Mouse (Mus musculus): ENCODE measurements at regions not wholly inside any gene's neighbourhood (a gene's known extent, or its start where the extent isn't known, plus 50 kb on each side); places are given as distances from the start of the nearest gene placed in this dataset.

DNA sequence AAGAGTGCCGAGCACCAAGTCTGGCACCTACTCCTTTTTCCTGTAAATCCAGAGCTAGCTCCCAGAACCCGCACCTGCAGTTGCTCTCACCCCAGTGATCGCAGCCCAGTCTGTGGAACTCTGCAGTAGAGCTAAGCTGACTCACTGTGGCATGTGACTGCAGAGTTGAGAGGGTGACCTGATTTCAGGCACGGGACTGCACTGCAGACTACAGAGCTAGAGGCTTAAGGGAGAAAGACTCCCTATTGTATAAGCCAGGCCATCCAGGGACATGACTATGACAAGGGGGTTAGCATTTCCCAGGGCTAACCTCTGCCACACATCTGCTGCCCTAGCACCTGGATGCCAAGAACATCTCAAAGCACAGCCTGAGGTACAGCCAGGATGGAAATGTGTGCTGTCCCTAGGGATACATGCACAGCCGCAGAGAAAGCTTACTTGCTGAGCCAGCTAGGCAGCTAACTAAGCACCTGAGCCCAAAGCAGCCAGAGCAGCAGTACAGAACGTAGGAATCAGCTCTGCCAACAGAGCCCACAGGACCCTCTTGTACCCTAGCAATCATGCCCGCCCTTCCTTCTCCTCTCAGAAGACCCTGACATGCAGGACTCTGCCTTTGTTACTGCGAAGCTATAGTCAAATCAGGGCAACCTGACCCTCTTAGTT, 192.3 kb upstream of the Snx19 start:
- Histone ChIP-seq H3K27me3 (ENCODE audit: control insufficient read depth, insufficient read depth, low read length) (no peaks in the 10 kb centered on the region), H3K27ac (ENCODE audit: low read depth, low read length) (no peak overlapping the region), H3K4me2 (replicated peaks; ENCODE audit: low read depth, low read length) (no peak overlapping the region), H3K4me1 (replicated peaks; ENCODE audit: control insufficient read depth, insufficient read depth, low read length) (no peaks in the 10 kb centered on the region), H3K36me3 (ENCODE audit: control insufficient read depth, insufficient read depth, low read length) (no peaks in the 10 kb centered on the region), H3K9ac (ENCODE audit: low read depth, low read length) (no peak overlapping the region), H3K9me3 (ENCODE audit: control insufficient read depth, low read length) (no peaks in the 10 kb centered on the region), H3K4me3 (ENCODE audit: low read depth, low read length) (no peak overlapping the region)
- DNase-seq (ENCODE audit: low spot score) (no peak), ATAC-seq (ENCODE audit: low FRiP score) (no peak; the same call in 1 of the 2 replicates)
- WGBS: 70% methylated on average over 8 of the region's 8 CpGs

DNA sequence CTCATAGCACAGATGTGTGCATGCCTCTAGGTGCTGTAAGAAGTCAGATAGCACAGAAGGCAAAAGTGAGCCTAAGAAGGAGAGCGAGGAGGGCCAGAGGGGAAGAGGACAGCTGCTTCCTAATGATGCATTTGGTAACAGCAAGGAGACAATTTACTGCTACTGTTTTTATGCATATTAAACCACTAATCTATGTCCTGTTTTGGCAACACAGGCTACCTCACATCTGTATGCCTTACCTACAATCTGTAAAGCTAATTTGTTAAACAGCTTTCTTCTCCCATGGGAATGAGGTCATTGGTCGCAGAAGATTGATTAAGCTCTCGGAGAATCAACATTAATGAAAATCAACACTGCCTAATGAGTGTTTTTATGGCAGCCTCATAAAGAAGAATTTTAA, 191.1 kb upstream of the Snx19 start:
- H3K9me3 ChIP-seq (ENCODE audit: control insufficient read depth, low read length): no peaks in the 10 kb centered on the region
- H3K4me3 ChIP-seq (ENCODE audit: low read depth, low read length): no peak overlapping the region
- ATAC-seq (ENCODE audit: low FRiP score): no peak
- H3K9ac ChIP-seq (ENCODE audit: low read depth, low read length): no peak overlapping the region
- H3K27me3 ChIP-seq (ENCODE audit: control insufficient read depth, insufficient read depth, low read length): no peaks in the 10 kb centered on the region
- no peaks in the 10 kb centered on the region for H3K4me1 ChIP-seq (replicated peaks; ENCODE audit: control insufficient read depth, insufficient read depth, low read length)
- no peak overlapping the region for H3K27ac ChIP-seq (ENCODE audit: low read depth, low read length)
- no peak for DNase-seq (ENCODE audit: low spot score)
- WGBS: 66% methylated on average over 3 of the region's 3 CpGs
- H3K36me3 ChIP-seq (ENCODE audit: control insufficient read depth, insufficient read depth, low read length): no peaks in the 10 kb centered on the region
- H3K4me2 ChIP-seq (replicated peaks; ENCODE audit: low read depth, low read length): no peak overlapping the region

DNA sequence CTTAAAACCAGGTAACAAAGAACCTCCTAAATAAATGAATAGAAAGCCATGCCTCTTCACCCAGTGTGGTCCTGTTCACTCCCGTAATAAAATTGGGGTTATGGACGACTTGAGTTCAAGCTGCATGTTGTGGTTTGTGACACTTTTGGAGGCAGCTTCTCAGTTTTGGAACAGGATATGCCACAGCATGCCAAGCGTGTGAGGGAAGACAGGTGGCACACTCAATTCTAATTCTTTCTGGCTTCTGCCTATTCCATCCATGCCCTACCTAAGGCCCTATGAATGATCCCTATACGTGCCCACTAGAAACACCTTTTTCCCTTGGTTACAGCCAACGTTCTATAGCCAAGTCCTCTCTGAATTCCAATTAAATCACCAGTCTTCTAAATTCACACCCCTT, 184.8 kb upstream of the Snx19 start:
- H3K4me2 ChIP-seq (replicated peaks; ENCODE audit: low read depth, low read length): no peak overlapping the region
- no peak overlapping the region for H3K4me3 ChIP-seq (ENCODE audit: low read depth, low read length)
- DNase-seq (ENCODE audit: low spot score) (no peak), ATAC-seq (ENCODE audit: low FRiP score) (no peak)
- H3K36me3 ChIP-seq (ENCODE audit: control insufficient read depth, insufficient read depth, low read length): no peaks in the 10 kb centered on the region
- H3K27ac ChIP-seq (ENCODE audit: low read depth, low read length): no peak overlapping the region
- no peaks in the 10 kb centered on the region for H3K27me3 ChIP-seq (ENCODE audit: control insufficient read depth, insufficient read depth, low read length)
- 85% methylated on average over 5 of the region's 5 CpGs for WGBS
- H3K9me3 ChIP-seq (ENCODE audit: control insufficient read depth, low read length): no peaks in the 10 kb centered on the region
- no peaks in the 10 kb centered on the region for H3K4me1 ChIP-seq (replicated peaks; ENCODE audit: control insufficient read depth, insufficient read depth, low read length)
- no peak overlapping the region for H3K9ac ChIP-seq (ENCODE audit: low read depth, low read length)

DNA sequence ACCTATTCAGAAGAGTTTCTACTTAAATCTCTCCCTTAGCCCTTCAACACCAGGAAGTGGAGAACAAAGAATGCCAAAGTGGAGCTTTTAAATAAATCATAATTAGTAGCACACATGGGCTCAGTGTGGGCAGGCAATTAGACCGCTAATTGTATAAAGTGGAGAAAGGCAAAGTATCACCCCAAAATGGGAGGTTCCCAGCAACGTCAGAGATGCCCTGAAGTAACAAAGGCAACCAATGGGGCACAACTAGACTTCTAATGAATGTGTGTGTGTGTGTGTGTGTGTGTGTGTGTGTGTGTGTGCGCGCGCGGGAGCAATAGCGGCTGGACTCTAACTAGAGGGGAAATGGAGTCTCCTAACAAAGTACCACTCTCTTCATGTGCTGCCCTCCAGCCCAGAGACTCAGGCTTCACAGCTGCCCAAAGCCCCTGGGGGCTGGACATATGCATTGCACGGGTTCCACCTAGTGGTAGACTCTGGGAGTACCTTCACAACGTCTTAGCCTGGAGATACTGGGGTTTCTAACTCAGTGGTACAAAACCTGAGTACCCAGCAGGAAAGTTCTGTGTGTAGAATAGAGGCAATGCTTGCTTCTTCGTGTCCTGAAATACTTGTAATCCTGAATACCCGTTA, 162.3 kb upstream of the Snx19 start:
- H3K4me2 ChIP-seq (replicated peaks; ENCODE audit: low read depth, low read length): no peak overlapping the region
- no peaks in the 10 kb centered on the region for H3K36me3 ChIP-seq (ENCODE audit: control insufficient read depth, insufficient read depth, low read length)
- peak; percentile 84 for ATAC-seq (ENCODE audit: low FRiP score)
- peak; percentile 94 for DNase-seq (ENCODE audit: low spot score)
- 31% methylated on average over 11 of the region's 11 CpGs for WGBS
- no peak overlapping the region for H3K4me3 ChIP-seq (ENCODE audit: low read depth, low read length)
- no peaks in the 10 kb centered on the region for H3K9me3 ChIP-seq (ENCODE audit: control insufficient read depth, low read length)
- H3K9ac ChIP-seq (ENCODE audit: low read depth, low read length): no peak overlapping the region
- H3K4me1 ChIP-seq (replicated peaks; ENCODE audit: control insufficient read depth, insufficient read depth, low read length): no peaks in the 10 kb centered on the region
- H3K27me3 ChIP-seq (ENCODE audit: control insufficient read depth, insufficient read depth, low read length): no peaks in the 10 kb centered on the region
- H3K27ac ChIP-seq (ENCODE audit: low read depth, low read length): no peak overlapping the region

DNA sequence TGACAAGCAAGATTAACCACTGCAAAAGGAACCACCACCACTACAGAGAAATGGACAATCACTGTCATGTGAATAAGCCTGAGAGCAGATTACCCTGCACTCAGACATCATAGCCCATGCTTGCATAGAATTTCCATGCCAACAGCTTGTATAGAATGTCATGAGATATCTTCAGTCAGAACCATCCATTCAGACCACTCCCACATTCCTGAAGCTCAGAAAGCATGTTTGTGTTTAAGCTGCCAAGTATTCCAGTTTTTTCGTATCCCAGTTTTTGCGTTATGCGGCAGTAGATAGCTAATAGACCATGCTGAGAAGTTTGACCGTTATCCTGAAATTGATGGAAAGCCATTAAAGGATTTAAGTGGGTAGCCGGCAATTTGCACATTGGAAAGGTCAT, 155.8 kb upstream of the Snx19 start:
- Histone ChIP-seq H3K4me2 (replicated peaks; ENCODE audit: low read depth, low read length) (no peak overlapping the region), H3K4me3 (ENCODE audit: low read depth, low read length) (no peak overlapping the region), H3K36me3 (ENCODE audit: control insufficient read depth, insufficient read depth, low read length) (no peaks in the 10 kb centered on the region), H3K4me1 (replicated peaks; ENCODE audit: control insufficient read depth, insufficient read depth, low read length) (no peaks in the 10 kb centered on the region), H3K9ac (ENCODE audit: low read depth, low read length) (no peak overlapping the region), H3K27me3 (ENCODE audit: control insufficient read depth, insufficient read depth, low read length) (no peaks in the 10 kb centered on the region), H3K9me3 (ENCODE audit: control insufficient read depth, low read length) (no peaks in the 10 kb centered on the region), H3K27ac (ENCODE audit: low read depth, low read length) (no peak overlapping the region)
- ATAC-seq (ENCODE audit: low FRiP score) (no peak), DNase-seq (ENCODE audit: low spot score) (no peak)
- 85% methylated on average over 5 of the region's 5 CpGs for WGBS

DNA sequence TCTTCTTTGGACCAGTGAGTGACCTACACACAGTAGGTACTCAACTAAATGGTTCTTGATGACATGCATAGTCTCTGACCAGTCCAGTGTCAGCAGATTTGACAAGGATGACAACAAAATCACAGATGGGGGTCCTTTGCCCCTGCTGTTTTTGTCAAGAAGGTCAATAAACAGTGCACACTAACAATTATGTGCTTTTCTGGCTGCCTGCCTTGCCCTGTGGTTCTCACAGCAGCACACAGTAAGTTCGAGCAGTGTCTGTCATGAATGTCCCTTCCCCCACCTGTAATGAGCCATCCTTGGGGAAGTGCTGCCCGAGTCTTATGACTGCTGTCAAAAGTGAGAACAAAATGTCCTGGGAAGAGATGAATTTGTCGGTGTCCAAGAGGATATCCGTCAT, 153.1 kb upstream of the Snx19 start:
- Histone ChIP-seq H3K9ac (ENCODE audit: low read depth, low read length) (no peak overlapping the region), H3K27ac (ENCODE audit: low read depth, low read length) (no peak overlapping the region), H3K27me3 (ENCODE audit: control insufficient read depth, insufficient read depth, low read length) (no peaks in the 10 kb centered on the region), H3K9me3 (ENCODE audit: control insufficient read depth, low read length) (no peaks in the 10 kb centered on the region), H3K36me3 (ENCODE audit: control insufficient read depth, insufficient read depth, low read length) (no peaks in the 10 kb centered on the region), H3K4me2 (replicated peaks; ENCODE audit: low read depth, low read length) (no peak overlapping the region), H3K4me3 (ENCODE audit: low read depth, low read length) (no peak overlapping the region), H3K4me1 (replicated peaks; ENCODE audit: control insufficient read depth, insufficient read depth, low read length) (no peaks in the 10 kb centered on the region)
- ATAC-seq (ENCODE audit: low FRiP score): no peak
- whole genome bisulfite sequencing: 61% methylated on average over 4 of the region's 4 CpGs
- DNase-seq (ENCODE audit: low spot score): no peak

DNA sequence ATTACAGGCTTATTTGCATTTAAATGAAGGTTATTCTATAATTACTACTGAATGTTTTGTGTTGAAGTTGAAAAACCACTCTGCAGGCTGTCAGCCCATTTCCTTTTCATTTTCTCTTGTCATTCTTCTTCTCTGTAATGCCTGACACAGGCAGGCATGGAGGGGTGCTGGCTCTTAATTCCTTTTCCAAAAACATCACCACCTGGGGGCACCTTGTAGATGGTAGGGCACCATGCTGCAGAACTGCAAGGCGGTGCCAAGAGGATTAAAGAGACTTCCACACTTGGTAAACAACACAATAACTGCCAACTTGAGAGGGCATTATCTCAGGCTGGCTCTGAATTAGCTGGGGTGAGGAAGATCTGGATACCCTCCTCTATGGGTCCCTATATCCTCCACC, 148.7 kb upstream of the Snx19 start:
- no peak for ATAC-seq (ENCODE audit: low FRiP score)
- no peaks in the 10 kb centered on the region for H3K4me1 ChIP-seq (replicated peaks; ENCODE audit: control insufficient read depth, insufficient read depth, low read length)
- DNase-seq (ENCODE audit: low spot score): no peak
- WGBS: 35% methylated on average over 1 of the region's 1 CpGs
- no peak overlapping the region for H3K4me2 ChIP-seq (replicated peaks; ENCODE audit: low read depth, low read length)
- no peak overlapping the region for H3K27ac ChIP-seq (ENCODE audit: low read depth, low read length)
- H3K36me3 ChIP-seq (ENCODE audit: control insufficient read depth, insufficient read depth, low read length): no peaks in the 10 kb centered on the region
- no peak overlapping the region for H3K9ac ChIP-seq (ENCODE audit: low read depth, low read length)
- no peak overlapping the region for H3K4me3 ChIP-seq (ENCODE audit: low read depth, low read length)
- H3K27me3 ChIP-seq (ENCODE audit: control insufficient read depth, insufficient read depth, low read length): no peaks in the 10 kb centered on the region
- no peaks in the 10 kb centered on the region for H3K9me3 ChIP-seq (ENCODE audit: control insufficient read depth, low read length)

DNA sequence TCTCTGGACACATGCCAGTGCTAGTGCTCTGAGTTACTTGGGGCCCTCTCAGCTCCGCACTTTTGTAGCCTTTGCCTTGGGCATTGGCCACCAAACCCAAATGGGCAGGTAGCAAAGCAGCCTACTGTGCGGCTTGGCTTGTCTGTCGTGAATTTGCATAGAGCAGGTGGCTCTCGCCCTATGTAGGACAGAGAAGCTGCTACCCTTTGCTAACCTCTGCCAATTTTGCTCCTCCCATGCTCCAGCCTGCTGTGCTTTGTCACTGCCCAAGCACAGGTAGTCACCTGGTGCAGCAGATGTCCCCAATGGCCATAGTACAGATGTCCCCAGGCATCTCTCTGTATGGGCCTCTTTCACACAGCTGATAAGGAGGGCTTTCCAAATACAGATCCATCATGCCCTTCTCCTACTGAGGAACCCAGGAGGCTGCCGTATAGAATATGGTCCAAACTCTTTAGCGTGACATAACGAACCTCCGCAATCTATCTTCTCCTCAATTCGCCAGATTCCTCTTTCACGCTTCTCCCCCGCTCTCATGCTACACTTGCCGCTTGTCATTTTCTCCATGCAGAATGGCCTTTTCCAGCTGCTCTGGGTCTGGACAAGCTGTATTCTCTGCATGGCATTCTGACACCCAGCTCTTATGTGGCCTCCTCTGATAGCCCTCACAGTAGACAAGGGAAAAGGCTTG, 143.7 kb upstream of the Snx19 start:
- Histone ChIP-seq H3K4me2 (replicated peaks; ENCODE audit: low read depth, low read length) (no peak overlapping the region), H3K27ac (ENCODE audit: low read depth, low read length) (0 out of 2 replicates have a peak overlapping the region, but pooled peaks have one; percentile 30), H3K9me3 (ENCODE audit: control insufficient read depth, low read length) (no peaks in the 10 kb centered on the region), H3K4me1 (replicated peaks; ENCODE audit: control insufficient read depth, insufficient read depth, low read length) (peaks cover 2% of the 10 kb centered on the region), H3K36me3 (ENCODE audit: control insufficient read depth, insufficient read depth, low read length) (no peaks in the 10 kb centered on the region), H3K9ac (ENCODE audit: low read depth, low read length) (no peak overlapping the region), H3K4me3 (ENCODE audit: low read depth, low read length) (no peak overlapping the region), H3K27me3 (ENCODE audit: control insufficient read depth, insufficient read depth, low read length) (no peaks in the 10 kb centered on the region)
- DNase-seq (ENCODE audit: low spot score) (no peak), ATAC-seq (ENCODE audit: low FRiP score) (no peak)
- 81% methylated on average over 12 of the region's 12 CpGs for WGBS

DNA sequence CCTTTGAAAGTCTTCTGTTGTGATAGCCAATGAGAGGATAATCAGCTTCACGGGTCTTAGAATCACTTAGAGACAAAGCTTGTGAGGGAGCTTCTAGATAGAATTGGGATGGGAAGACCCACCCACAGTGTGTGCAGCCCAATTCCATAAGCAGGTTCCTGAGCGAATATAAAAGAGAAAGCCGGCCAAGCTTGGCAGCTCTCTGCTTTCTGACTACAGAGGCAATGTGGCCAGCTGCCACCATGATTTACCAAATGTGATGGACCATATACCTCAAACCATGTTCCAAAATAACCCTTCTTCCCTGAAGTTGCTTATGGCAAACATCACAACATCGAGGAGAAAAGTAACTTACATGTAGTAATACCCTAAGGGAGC, 143.1 kb upstream of the Snx19 start:
- Histone ChIP-seq H3K4me1 (replicated peaks; ENCODE audit: control insufficient read depth, insufficient read depth, low read length) (peaks cover 2% of the 10 kb centered on the region), H3K27ac (ENCODE audit: low read depth, low read length) (0 out of 2 replicates have a peak overlapping the region, but pooled peaks have one; percentile 30), H3K4me2 (replicated peaks; ENCODE audit: low read depth, low read length) (no peak overlapping the region), H3K27me3 (ENCODE audit: control insufficient read depth, insufficient read depth, low read length) (no peaks in the 10 kb centered on the region), H3K36me3 (ENCODE audit: control insufficient read depth, insufficient read depth, low read length) (no peaks in the 10 kb centered on the region), H3K9me3 (ENCODE audit: control insufficient read depth, low read length) (no peaks in the 10 kb centered on the region), H3K9ac (ENCODE audit: low read depth, low read length) (no peak overlapping the region), H3K4me3 (ENCODE audit: low read depth, low read length) (no peak overlapping the region)
- ATAC-seq (ENCODE audit: low FRiP score) (no peak), DNase-seq (ENCODE audit: low spot score) (no peak)
- WGBS: 70% methylated on average over 4 of the region's 4 CpGs

Data from hindbrain, embryonic 11.5 days (tissue).